Mouse (Mus musculus): ENCODE measurements at regions not wholly inside any gene's neighbourhood (a gene's known extent, or its start where the extent isn't known, plus 50 kb on each side); places are given as distances from the start of the nearest gene placed in this dataset.

DNA sequence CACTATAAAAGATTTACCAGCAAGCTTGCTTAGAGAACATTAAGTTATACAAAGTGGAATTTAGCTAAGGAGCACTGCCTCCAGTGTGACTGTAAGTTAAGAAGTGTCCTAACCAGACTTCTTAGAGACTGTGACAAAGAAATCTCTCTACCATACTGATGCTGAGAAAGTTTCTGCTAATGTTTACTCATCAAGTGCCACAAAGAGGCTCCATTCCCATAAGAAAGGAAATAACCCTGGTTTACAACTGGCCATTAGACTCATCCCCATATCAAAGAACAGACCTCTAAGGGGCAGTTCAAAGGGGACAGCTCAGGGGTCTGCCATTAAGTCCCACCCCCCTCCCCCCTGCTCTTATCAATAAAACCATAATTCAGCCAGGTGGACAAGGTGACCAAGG is 159.7 kb downstream of the Akr1d1 start:
- TF ChIP-seq EP300 (IDR thresholded peaks at IDR 0.05; ENCODE audit: insufficient read depth, low read depth, low read length) (no peak), CTCF (IDR thresholded peaks at IDR 0.05) (no peak)
